Mouse (Mus musculus): ENCODE measurements around the gene Zdhhc16. TPM values are rescaled to one million over a fixed set of nuclear protein-coding genes. Genes with fewer than 3 reads are reported as not detected.

Gene Zdhhc16
- polyA plus RNA-seq, 1 experiment from 2014 or later = 84.4 TPM

Other genes with a start within 250 kb of the Zdhhc16 start
- gene Slit1, start 189.8 kb upstream of the Zdhhc16 start, polyA plus RNA-seq (2015; fragmentation: Nextera tagmentation; extraction: Ambion mirVana) = 0.11 and 0.14 TPM in 2 replicates
- gene Arhgap19, start 131.4 kb upstream of the Zdhhc16 start, polyA plus RNA-seq (2015; fragmentation: Nextera tagmentation; extraction: Ambion mirVana) = 26.8 and 28.6 TPM in 2 replicates
- gene Frat1, start 103.5 kb upstream of the Zdhhc16 start, polyA plus RNA-seq (2015; fragmentation: Nextera tagmentation; extraction: Ambion mirVana) = 8.2 and 9.1 TPM in 2 replicates
- 2.8 and 3.3 TPM in 2 replicates for gene Frat2, start 85.3 kb upstream of the Zdhhc16 start, polyA plus RNA-seq (2015; fragmentation: Nextera tagmentation; extraction: Ambion mirVana)
- gene Rrp12, start 37.3 kb upstream of the Zdhhc16 start, polyA plus RNA-seq (2015; fragmentation: Nextera tagmentation; extraction: Ambion mirVana) = 9.9 and 11.4 TPM in 2 replicates
- gene Pgam1, start 21.6 kb upstream of the Zdhhc16 start, polyA plus RNA-seq (2015; fragmentation: Nextera tagmentation; extraction: Ambion mirVana) = 609 and 641 TPM in 2 replicates
- gene Exosc1, start 57 bp upstream of the Zdhhc16 start, polyA plus RNA-seq (2015; fragmentation: Nextera tagmentation; extraction: Ambion mirVana) = 60.0 and 65.9 TPM in 2 replicates
- 30.2 and 31.8 TPM in 2 replicates for gene Mms19, start 47.7 kb downstream of the Zdhhc16 start, polyA plus RNA-seq (2015; fragmentation: Nextera tagmentation; extraction: Ambion mirVana)
- 13.8 and 14.5 TPM in 2 replicates for gene Ubtd1, start 48.3 kb downstream of the Zdhhc16 start, polyA plus RNA-seq (2015; fragmentation: Nextera tagmentation; extraction: Ambion mirVana)
- 0.28 and 0.84 TPM in 2 replicates for gene Ankrd2, start 102.5 kb downstream of the Zdhhc16 start, polyA plus RNA-seq (2015; fragmentation: Nextera tagmentation; extraction: Ambion mirVana)
- 1.3 and 2.9 TPM in 2 replicates for gene Hoga1, start 112.1 kb downstream of the Zdhhc16 start, polyA plus RNA-seq (2015; fragmentation: Nextera tagmentation; extraction: Ambion mirVana)
- not detected in 2 replicates for gene 4933411K16Rik, start 118.8 kb downstream of the Zdhhc16 start, polyA plus RNA-seq (2015; fragmentation: Nextera tagmentation; extraction: Ambion mirVana)
- 16.5 and 18.5 TPM in 2 replicates for gene Morn4, start 152.9 kb downstream of the Zdhhc16 start, polyA plus RNA-seq (2015; fragmentation: Nextera tagmentation; extraction: Ambion mirVana)
- gene Pi4k2a, start 157.0 kb downstream of the Zdhhc16 start, polyA plus RNA-seq (2015; fragmentation: Nextera tagmentation; extraction: Ambion mirVana) = 7.5 and 8.4 TPM in 2 replicates
- 84.9 and 87.6 TPM in 2 replicates for gene Avpi1, start 195.6 kb downstream of the Zdhhc16 start, polyA plus RNA-seq (2015; fragmentation: Nextera tagmentation; extraction: Ambion mirVana)
- 8.9 and 9.8 TPM in 2 replicates for gene Marveld1, start 213.9 kb downstream of the Zdhhc16 start, polyA plus RNA-seq (2015; fragmentation: Nextera tagmentation; extraction: Ambion mirVana)
- gene Zfyve27, start 230.5 kb downstream of the Zdhhc16 start, polyA plus RNA-seq (2015; fragmentation: Nextera tagmentation; extraction: Ambion mirVana) = 26.3 and 26.4 TPM in 2 replicates